Mouse (Mus musculus): Measurements from ENCODE around the gene Btg1. TPM values are rescaled to one million over a fixed set of nuclear protein-coding genes. Genes with fewer than 3 reads are reported as not detected.

Btg1 gene
- polyA plus RNA-seq, 1 experiment from 2014 or later = 87.6 TPM

- H3K36me3 ChIP-seq = no peaks in the 10 kb centered on the region
- H3K9ac ChIP-seq = no peak overlapping the region
- no peaks in the 10 kb centered on the region for H3K27me3 ChIP-seq
- no peak overlapping the region for H3K27ac ChIP-seq (replicated peaks)
- ATAC-seq (ENCODE audit: insufficient number of reproducible peaks, low FRiP score, low TSS enrichment, low read depth) = no peak
- 80% methylated on average over 5 of the region's 5 CpGs for WGBS
- no peak overlapping the region for H3K4me2 ChIP-seq (replicated peaks)
- no peaks in the 10 kb centered on the region for H3K9me3 ChIP-seq (replicated peaks)
- no peak overlapping the region for H3K4me3 ChIP-seq (replicated peaks)
- no peaks in the 10 kb centered on the region for H3K4me1 ChIP-seq
Observed at GRCm38 (mm10) chr10:96653030-96653429, 36.2 kb downstream of the Btg1 start.

- Histone ChIP-seq H3K4me1 (0 out of 2 replicates have a peak, but pooled peaks cover 4% of the 10 kb centered on the region), H3K27me3 (no peaks in the 10 kb centered on the region), H3K9me3 (replicated peaks) (no peaks in the 10 kb centered on the region), H3K4me2 (replicated peaks) (no peak overlapping the region), H3K27ac (replicated peaks) (no peak overlapping the region), H3K36me3 (no peaks in the 10 kb centered on the region), H3K4me3 (replicated peaks) (no peak overlapping the region), H3K9ac (no peak overlapping the region)
- ATAC-seq (ENCODE audit: insufficient number of reproducible peaks, low FRiP score, low TSS enrichment, low read depth) = no peak
- WGBS = 82% methylated on average over 5 of the region's 5 CpGs
Observed at GRCm38 (mm10) chr10:96654079-96654478, 37.3 kb downstream of the Btg1 start.

- Histone ChIP-seq H3K36me3 (no peaks in the 10 kb centered on the region), H3K9ac (no peak overlapping the region), H3K4me3 (replicated peaks) (no peak overlapping the region), H3K9me3 (replicated peaks) (no peaks in the 10 kb centered on the region), H3K4me2 (replicated peaks) (no peak overlapping the region), H3K27me3 (no peaks in the 10 kb centered on the region), H3K4me1 (0 out of 2 replicates have a peak, but pooled peaks cover 4% of the 10 kb centered on the region), H3K27ac (replicated peaks) (no peak overlapping the region)
- ATAC-seq (ENCODE audit: insufficient number of reproducible peaks, low FRiP score, low TSS enrichment, low read depth) = no peak
- WGBS = 61% methylated on average over 7 of the region's 7 CpGs
Observed at GRCm38 (mm10) chr10:96654576-96654975, 37.8 kb downstream of the Btg1 start.

- no peak for ATAC-seq (ENCODE audit: insufficient number of reproducible peaks, low FRiP score, low TSS enrichment, low read depth)
- no peaks in the 10 kb centered on the region for H3K9me3 ChIP-seq (replicated peaks)
- no peaks in the 10 kb centered on the region for H3K27me3 ChIP-seq
- 0 out of 2 replicates have a peak, but pooled peaks cover 4% of the 10 kb centered on the region for H3K4me1 ChIP-seq
- H3K36me3 ChIP-seq = no peaks in the 10 kb centered on the region
- H3K27ac ChIP-seq (replicated peaks) = no peak overlapping the region
- no peak overlapping the region for H3K4me3 ChIP-seq (replicated peaks)
- WGBS = 52% methylated on average over 2 of the region's 2 CpGs
- no peak overlapping the region for H3K9ac ChIP-seq
- no peak overlapping the region for H3K4me2 ChIP-seq (replicated peaks)
Observed at GRCm38 (mm10) chr10:96655066-96655465, 38.3 kb downstream of the Btg1 start.

GRCm38 (mm10) chr10:96656176-96656575 lies 39.4 kb downstream of the Btg1 start:
- Histone ChIP-seq H3K27ac (replicated peaks) (no peak overlapping the region), H3K9ac (no peak overlapping the region), H3K4me3 (replicated peaks) (no peak overlapping the region), H3K4me1 (0 out of 2 replicates have a peak, but pooled peaks cover 4% of the 10 kb centered on the region), H3K9me3 (replicated peaks) (no peaks in the 10 kb centered on the region), H3K4me2 (replicated peaks) (no peak overlapping the region), H3K27me3 (no peaks in the 10 kb centered on the region), H3K36me3 (no peaks in the 10 kb centered on the region)
- ATAC-seq (ENCODE audit: insufficient number of reproducible peaks, low FRiP score, low TSS enrichment, low read depth) = no peak
- WGBS = 82% methylated on average over 3 of the region's 3 CpGs

GRCm38 (mm10) chr10:96658906-96659305 lies 42.1 kb downstream of the Btg1 start:
- Histone ChIP-seq H3K4me1 (0 out of 2 replicates have a peak, but pooled peaks cover 4% of the 10 kb centered on the region), H3K9me3 (replicated peaks) (no peaks in the 10 kb centered on the region), H3K4me2 (replicated peaks) (no peak overlapping the region), H3K36me3 (no peaks in the 10 kb centered on the region), H3K4me3 (replicated peaks) (no peak overlapping the region), H3K27ac (replicated peaks) (no peak overlapping the region), H3K9ac (no peak overlapping the region), H3K27me3 (no peaks in the 10 kb centered on the region)
- ATAC-seq (ENCODE audit: insufficient number of reproducible peaks, low FRiP score, low TSS enrichment, low read depth) = no peak
- WGBS = 24% methylated on average over 5 of the region's 5 CpGs

- Histone ChIP-seq H3K9me3 (replicated peaks) (no peaks in the 10 kb centered on the region), H3K4me2 (replicated peaks) (no peak overlapping the region), H3K4me3 (replicated peaks) (no peak overlapping the region), H3K36me3 (no peaks in the 10 kb centered on the region), H3K27me3 (no peaks in the 10 kb centered on the region), H3K4me1 (0 out of 2 replicates have a peak, but pooled peaks cover 4% of the 10 kb centered on the region), H3K27ac (replicated peaks) (no peak overlapping the region), H3K9ac (no peak overlapping the region)
- ATAC-seq (ENCODE audit: insufficient number of reproducible peaks, low FRiP score, low TSS enrichment, low read depth) = no peak
- WGBS = 85% methylated on average over 10 of the region's 10 CpGs
Observed at GRCm38 (mm10) chr10:96660280-96660985, 43.6 kb downstream of the Btg1 start.

GRCm38 (mm10) chr10:96662976-96663375 lies 46.2 kb downstream of the Btg1 start:
- H3K4me3 ChIP-seq (replicated peaks) = no peak overlapping the region
- no peak overlapping the region for H3K9ac ChIP-seq
- 0 out of 2 replicates have a peak, but pooled peaks cover 4% of the 10 kb centered on the region for H3K4me1 ChIP-seq
- no peaks in the 10 kb centered on the region for H3K36me3 ChIP-seq
- no peak overlapping the region for H3K4me2 ChIP-seq (replicated peaks)
- no peak overlapping the region for H3K27ac ChIP-seq (replicated peaks)
- no peak for ATAC-seq (ENCODE audit: insufficient number of reproducible peaks, low FRiP score, low TSS enrichment, low read depth)
- H3K9me3 ChIP-seq (replicated peaks) = no peaks in the 10 kb centered on the region
- 77% methylated on average over 4 of the region's 4 CpGs for WGBS
- no peaks in the 10 kb centered on the region for H3K27me3 ChIP-seq

- Histone ChIP-seq H3K27ac (replicated peaks) (no peak overlapping the region), H3K4me1 (0 out of 2 replicates have a peak, but pooled peaks cover 1% of the 10 kb centered on the region), H3K9ac (no peak overlapping the region), H3K27me3 (no peaks in the 10 kb centered on the region), H3K9me3 (replicated peaks) (no peaks in the 10 kb centered on the region), H3K36me3 (no peaks in the 10 kb centered on the region), H3K4me3 (replicated peaks) (no peak overlapping the region), H3K4me2 (replicated peaks) (no peak overlapping the region)
- no peak for ATAC-seq (ENCODE audit: insufficient number of reproducible peaks, low FRiP score, low TSS enrichment, low read depth)
- WGBS = 91% methylated on average over 9 of the region's 9 CpGs
Observed at GRCm38 (mm10) chr10:96663739-96664430, 47.1 kb downstream of the Btg1 start.

Measured in embryonic facial prominence, embryonic 15.5 days (tissue).